Mouse (Mus musculus): Measurements from ENCODE around the gene Uck2. TPM values are rescaled to one million over a fixed set of nuclear protein-coding genes. Genes with fewer than 3 reads are reported as not detected.

Gene Uck2
- total RNA-seq, 2 experiments from 2014 or later = 36.5 to 36.7 TPM

DNA sequence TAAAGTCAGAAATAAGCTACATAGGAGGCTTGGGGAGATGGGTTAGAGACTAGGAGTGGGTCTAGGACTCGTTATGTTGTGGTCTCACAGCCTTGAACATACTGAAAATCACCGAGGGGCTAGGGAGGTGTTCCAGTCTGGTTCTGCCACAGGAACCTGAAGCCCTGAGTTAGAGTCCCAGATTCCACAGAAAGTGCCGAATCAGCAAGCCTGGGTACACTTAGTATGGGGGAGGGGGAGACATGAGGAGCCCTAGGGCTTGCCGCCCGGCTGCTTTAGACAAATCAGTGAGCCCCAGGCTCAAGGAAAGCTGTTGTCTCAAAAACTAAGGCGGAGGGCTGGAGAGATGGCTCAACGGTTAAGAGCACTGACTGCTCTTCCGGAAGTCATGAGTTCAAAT is 6.5 kb upstream of the Uck2 start:
- no peak for TF ChIP-seq CTCF (conservative IDR thresholded peaks at IDR 0.05)
- DNase-seq (ENCODE audit: low spot score in 2 of 2) = no peak
- no peak overlapping the region for H3K27ac ChIP-seq
- H3K4me3 ChIP-seq = no peak overlapping the region

DNA sequence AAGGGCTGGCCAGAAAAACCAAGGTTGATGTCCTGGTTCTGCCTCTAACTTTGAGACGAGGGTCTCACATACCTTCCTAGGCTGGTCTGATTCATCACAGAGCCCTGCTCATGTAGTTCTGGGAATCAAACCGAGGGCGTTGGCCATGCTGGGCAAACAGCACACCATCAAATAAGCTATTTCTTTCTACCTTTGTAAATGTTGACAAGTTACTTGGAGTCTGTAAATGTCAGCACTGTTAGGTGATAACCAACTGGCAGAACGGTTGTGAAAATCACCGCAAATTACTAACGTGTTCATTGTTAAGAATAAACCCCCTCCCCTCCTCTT is 5.1 kb upstream of the Uck2 start:
- TF ChIP-seq CTCF (conservative IDR thresholded peaks at IDR 0.05) = no peak
- Histone ChIP-seq H3K4me3 (no peak overlapping the region), H3K27ac (no peak overlapping the region)
- DNase-seq (ENCODE audit: low spot score in 2 of 2) = no peak

DNA sequence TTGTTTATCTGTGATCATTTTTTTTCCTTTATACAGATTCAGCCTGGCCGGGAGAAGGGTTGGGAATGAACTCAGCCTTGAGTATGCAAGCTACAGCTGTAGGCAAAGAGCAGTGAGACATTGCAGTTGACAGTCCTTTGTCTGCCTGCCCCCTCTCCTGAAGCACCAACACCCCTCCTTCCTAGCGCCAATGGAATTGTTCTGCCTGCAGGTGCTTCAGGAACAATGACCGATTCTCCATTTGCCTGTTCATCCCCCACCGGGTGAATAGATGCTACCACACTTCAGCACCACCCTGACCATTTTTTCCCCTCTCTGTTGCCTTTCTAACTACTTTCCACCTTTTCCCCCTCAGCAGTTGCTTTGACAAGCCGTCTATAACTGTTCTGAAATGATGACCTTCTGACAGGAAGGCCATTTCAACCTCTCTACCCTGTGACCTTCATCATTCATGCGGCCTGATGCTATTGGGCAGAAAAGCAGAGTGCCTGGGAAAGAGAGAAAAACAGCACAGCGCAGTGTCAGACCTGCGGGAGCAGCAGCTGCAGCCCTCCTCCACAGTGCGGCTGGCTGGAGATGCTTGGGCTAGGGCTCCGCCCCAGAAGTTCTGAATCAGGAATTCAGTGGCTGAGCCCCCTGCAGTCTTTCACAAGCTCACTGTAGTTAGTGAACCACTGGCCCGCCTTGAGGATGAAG is 4.6 kb upstream of the Uck2 start:
- no peak for DNase-seq (ENCODE audit: low spot score in 2 of 2)
- Histone ChIP-seq H3K4me3 (no peak overlapping the region), H3K27ac (no peak overlapping the region)
- 0 out of 2 replicates have a peak, but pooled peaks have one; percentile 11 for TF ChIP-seq CTCF (conservative IDR thresholded peaks at IDR 0.05)

- no peak for TF ChIP-seq CTCF (conservative IDR thresholded peaks at IDR 0.05)
- no peak overlapping the region for H3K4me3 ChIP-seq
- no peak overlapping the region for H3K27ac ChIP-seq
- no peak for DNase-seq (ENCODE audit: low spot score in 2 of 2)
Measured at GRCm38 (mm10) chr1:167288665-167289538, 3.8 kb upstream of the Uck2 start.

GRCm38 (mm10) chr1:167287156-167287555 is 2.0 kb upstream of the Uck2 start:
- Histone ChIP-seq H3K27ac (no peak overlapping the region), H3K4me3 (no peak overlapping the region)
- DNase-seq (ENCODE audit: low spot score in 2 of 2) = no peak
- TF ChIP-seq CTCF (conservative IDR thresholded peaks at IDR 0.05) = no peak

DNA sequence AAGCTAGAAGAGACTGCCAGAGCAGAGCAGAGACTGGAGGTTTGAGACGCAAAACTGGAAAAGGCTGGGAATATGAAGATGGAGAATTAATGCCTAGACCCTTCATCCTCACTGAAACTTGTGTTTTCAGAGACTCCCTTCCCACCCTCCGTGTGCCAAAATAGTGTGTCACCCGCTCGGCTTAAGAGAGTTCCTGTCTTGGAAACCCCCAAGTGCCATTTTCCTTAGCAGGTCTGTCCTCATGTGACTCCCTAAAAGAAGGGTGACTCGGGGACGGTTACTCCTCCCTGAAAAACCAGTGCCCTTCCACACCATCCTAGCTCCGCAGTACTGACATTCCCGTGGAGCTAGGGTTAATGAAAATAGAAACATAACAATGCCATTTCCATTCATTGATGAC is 236 bp upstream of the Uck2 start:
- DNase-seq (ENCODE audit: low spot score in 2 of 2) = no peak
- TF ChIP-seq CTCF (conservative IDR thresholded peaks at IDR 0.05) = no peak
- Histone ChIP-seq H3K4me3 (peak overlapping the region; percentile 92), H3K27ac (peak overlapping the region; percentile 94)

DNA sequence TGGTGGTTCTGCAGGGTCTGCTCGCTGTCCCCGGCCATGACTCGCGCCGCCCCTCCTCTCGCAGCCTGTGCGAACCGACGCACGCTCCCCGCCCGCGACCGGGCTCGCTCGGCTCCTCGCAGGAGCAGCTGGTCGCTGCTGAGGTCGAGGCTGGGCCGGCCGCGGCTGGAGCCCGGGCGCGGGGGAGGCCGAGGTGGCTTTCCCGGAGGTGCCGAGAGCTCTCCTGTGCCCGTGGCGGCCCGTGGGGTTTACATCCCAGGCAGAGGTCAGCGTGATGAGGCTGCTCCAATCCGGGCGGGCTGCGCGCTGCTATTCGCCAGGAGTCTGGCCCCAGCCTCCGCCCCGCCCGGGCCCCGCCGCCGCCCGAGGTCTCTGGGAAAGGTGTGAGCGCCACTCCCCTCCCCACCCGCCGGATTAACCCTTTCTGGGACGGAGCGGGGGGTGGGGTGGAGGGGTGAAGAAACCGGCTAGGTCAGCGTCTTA is 242 bp downstream of the Uck2 start:
- TF ChIP-seq CTCF (conservative IDR thresholded peaks at IDR 0.05) = no peak
- H3K4me3 ChIP-seq = peak overlapping the region; percentile 92
- peak; percentile 72 to 81 for DNase-seq (ENCODE audit: low spot score in 2 of 2)
- H3K27ac ChIP-seq = peak overlapping the region; percentile 94

- H3K27ac ChIP-seq = peak overlapping the region; percentile 94
- peak in 1 of 2 experiments; percentile 56 for DNase-seq (ENCODE audit: low spot score in 2 of 2)
- peak overlapping the region; percentile 92 for H3K4me3 ChIP-seq
- TF ChIP-seq CTCF (conservative IDR thresholded peaks at IDR 0.05) = no peak; the same call in none of the 2 replicates
Measured at GRCm38 (mm10) chr1:167284258-167284836, 773 bp downstream of the Uck2 start.

GRCm38 (mm10) chr1:167283441-167284257 is 1.5 kb downstream of the Uck2 start:
- H3K27ac ChIP-seq = peak overlapping the region; percentile 94
- TF ChIP-seq CTCF (conservative IDR thresholded peaks at IDR 0.05) = no peak; the same call in 1 of the 2 replicates
- peak; percentile 46 to 55 for DNase-seq (ENCODE audit: low spot score in 2 of 2)
- H3K4me3 ChIP-seq = peak overlapping the region; percentile 92

DNA sequence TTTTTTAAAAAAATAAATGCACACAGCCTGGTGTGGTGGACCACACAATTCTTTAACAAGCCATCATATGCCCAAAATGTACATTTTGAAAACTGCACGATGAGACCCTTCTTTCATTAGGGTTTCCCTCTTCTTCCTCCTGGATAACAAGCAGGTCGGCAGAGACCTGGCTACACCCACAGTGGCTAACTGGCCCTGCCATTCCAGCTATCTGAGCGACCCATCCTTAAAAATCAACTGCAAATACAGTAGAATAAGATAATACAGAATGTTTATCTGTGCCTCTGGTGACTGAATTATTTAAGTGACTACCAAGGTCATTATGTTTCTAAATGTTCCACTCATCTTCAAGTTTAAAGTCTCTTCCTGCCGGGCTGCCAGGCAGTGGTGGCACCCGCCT is 2.4 kb downstream of the Uck2 start:
- DNase-seq (ENCODE audit: low spot score in 2 of 2) = no peak
- no peak for TF ChIP-seq CTCF (conservative IDR thresholded peaks at IDR 0.05)
- Histone ChIP-seq H3K27ac (no peak overlapping the region), H3K4me3 (peak overlapping the region; percentile 92)

DNA sequence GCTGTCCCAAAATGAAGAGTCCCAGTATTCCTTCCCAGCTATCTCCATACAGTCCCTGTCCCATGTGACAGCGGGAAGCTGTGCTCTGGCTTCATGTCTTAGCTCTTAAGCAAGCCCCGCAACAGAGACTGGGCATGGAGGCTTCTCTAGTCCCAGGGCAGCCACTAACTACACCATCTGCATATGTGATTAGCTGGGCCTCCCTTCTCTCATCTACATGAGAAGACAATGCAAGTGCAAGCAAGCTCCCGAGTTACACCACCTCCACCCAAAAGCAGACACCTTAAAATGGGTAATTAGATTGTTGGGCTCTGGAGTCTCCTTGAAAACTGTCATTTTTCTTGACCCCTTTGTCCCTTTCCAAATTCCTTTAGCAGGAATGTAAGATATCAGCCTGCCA is 3.0 kb downstream of the Uck2 start:
- no peak for DNase-seq (ENCODE audit: low spot score in 2 of 2)
- no peak for TF ChIP-seq CTCF (conservative IDR thresholded peaks at IDR 0.05)
- no peak overlapping the region for H3K4me3 ChIP-seq
- H3K27ac ChIP-seq = no peak overlapping the region

DNA sequence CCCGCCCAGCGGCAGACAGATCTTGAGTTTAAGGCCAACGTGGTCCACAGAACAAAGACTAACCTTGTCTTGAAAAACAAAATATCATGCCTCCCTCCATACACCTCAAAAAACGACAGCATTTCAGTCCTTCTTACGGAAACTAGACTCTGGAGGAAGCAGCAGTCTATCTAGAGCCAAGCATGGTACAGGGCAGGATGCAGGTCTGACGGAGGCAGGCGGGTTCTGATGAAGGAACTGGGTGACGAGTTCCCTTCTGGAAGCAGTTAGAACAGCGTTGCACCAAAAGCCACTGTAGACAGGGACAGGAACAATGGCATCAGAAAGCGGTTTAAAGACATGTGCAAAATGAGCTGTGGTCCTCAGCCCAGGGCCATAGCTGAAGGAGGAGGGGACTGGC is 5.1 kb downstream of the Uck2 start:
- TF ChIP-seq CTCF (conservative IDR thresholded peaks at IDR 0.05) = no peak
- Histone ChIP-seq H3K4me3 (no peak overlapping the region), H3K27ac (no peak overlapping the region)
- no peak for DNase-seq (ENCODE audit: low spot score in 2 of 2)

All from layer of hippocampus, adult 2 months (tissue).